Mouse (Mus musculus): ENCODE data around the gene Chd4.
A peak's percentile ranks its signal among the peaks of the same experiment; 100 is the strongest.
"Not testable (repeated sequence)": the region's sequence is repeated elsewhere in the genome, so short reads cannot be mapped to it uniquely, and the experiment has no call there.

Chd4 gene

GRCm38 (mm10) chr6:125095391-125096278, at the start of gene Chd4:
Gene Chd4, plus strand, starts transcription at chr6:125095981.
- peak; percentile 97 for DNase-seq (ENCODE audit: low read depth, low spot score)

- peak; percentile 68 for DNase-seq (ENCODE audit: low read depth, low spot score)
Measured at GRCm38 (mm10) chr6:125046691-125047090, 49.1 kb upstream of the Chd4 start.

- DNase-seq (ENCODE audit: low read depth, low spot score): no peak
Measured at GRCm38 (mm10) chr6:125049678-125050077, 46.1 kb upstream of the Chd4 start, which contains the start of gene Acrbp. Gene Acrbp, plus strand, starts transcription at chr6:125049689.

DNA sequence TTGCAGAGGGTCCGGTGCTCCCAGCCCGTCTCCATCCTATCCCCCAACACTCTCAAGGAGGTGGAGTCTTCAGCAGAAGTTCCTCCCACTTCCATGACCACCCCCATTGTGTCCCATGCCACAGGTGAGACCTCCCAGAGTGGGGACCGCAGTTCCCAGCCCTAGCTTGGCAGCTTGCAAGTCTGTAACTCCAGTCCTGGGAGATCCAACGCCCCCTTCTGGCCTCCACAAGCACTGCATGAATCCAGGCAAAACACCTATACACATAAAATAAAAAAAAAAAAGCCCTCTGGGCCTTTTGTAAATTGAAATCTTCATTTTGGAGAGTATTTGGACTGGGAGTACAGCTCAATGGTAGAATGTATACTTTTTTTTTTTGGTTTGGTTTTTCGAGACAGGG, 44.5 kb upstream of the Chd4 start:
- no peak for DNase-seq (ENCODE audit: low read depth, low spot score)

- no peak for DNase-seq (ENCODE audit: low read depth, low spot score)
Measured at GRCm38 (mm10) chr6:125061493-125061892, 34.3 kb upstream of the Chd4 start.

GRCm38 (mm10) chr6:125062511-125062910, 33.3 kb upstream of the Chd4 start:
- DNase-seq (ENCODE audit: low read depth, low spot score): no peak

- DNase-seq (ENCODE audit: low read depth, low spot score): no peak
Measured at GRCm38 (mm10) chr6:125063906-125064305, 31.9 kb upstream of the Chd4 start.

GRCm38 (mm10) chr6:125065223-125065622, 30.6 kb upstream of the Chd4 start:
- not testable (repeated sequence) for DNase-seq (ENCODE audit: low read depth, low spot score)

DNA sequence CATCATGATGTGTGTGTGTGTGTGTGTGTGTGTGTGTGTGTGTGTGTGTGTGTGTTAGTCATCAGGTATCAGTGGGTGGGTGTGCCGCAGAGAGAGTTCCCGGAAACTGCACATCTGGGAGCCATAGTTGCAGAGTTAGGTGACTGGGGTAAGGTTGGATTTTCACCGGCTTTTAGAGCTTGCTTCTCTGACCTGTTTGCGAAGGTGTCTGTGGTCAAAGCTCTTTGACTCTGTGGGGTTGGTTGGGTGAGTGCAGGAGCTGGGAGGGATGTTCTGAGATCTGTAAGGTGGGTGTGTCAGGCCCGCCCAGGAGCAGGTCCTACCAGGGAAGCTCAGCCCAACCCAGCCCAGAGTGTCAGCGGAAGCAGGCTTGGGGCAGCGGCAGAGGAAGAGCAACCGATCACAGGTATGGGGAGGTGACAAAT, 28.2 kb upstream of the Chd4 start, which contains the start of gene Lpar5:
Lpar5 (plus strand) TSS at position 350 of the 425 bp plus-strand sequence.
- no peak for DNase-seq (ENCODE audit: low read depth, low spot score)

- peak; percentile 77 for DNase-seq (ENCODE audit: low read depth, low spot score)
Measured at GRCm38 (mm10) chr6:125071170-125071895, 24.4 kb upstream of the Chd4 start.

DNA sequence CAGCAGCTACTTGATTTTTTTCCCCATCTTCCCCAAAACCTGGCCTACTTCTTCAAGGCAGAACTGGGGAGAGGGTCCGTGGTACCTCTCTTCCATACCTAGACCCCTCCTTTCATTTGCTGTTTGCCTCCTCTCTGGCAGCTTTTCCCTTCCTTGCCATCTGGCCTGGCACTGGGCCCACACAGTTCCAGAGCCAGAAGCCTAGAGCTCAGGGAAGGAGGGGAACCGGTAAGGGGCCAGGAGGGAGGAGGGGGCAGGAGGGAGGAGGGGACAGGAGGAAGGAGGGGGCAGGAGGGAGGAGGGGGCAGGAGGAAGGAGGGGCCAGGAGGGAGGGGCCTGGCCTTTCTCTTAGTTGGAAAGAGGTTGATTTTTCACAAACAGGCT, 23.9 kb upstream of the Chd4 start:
- peak; percentile 68 for DNase-seq (ENCODE audit: low read depth, low spot score)

GRCm38 (mm10) chr6:125073825-125074224, 22.0 kb upstream of the Chd4 start:
- peak; percentile 81 for DNase-seq (ENCODE audit: low read depth, low spot score)

GRCm38 (mm10) chr6:125081394-125081793, 14.4 kb upstream of the Chd4 start:
- no peak for DNase-seq (ENCODE audit: low read depth, low spot score)

- no peak for DNase-seq (ENCODE audit: low read depth, low spot score)
Measured at GRCm38 (mm10) chr6:125081797-125082560, 13.8 kb upstream of the Chd4 start.

DNA sequence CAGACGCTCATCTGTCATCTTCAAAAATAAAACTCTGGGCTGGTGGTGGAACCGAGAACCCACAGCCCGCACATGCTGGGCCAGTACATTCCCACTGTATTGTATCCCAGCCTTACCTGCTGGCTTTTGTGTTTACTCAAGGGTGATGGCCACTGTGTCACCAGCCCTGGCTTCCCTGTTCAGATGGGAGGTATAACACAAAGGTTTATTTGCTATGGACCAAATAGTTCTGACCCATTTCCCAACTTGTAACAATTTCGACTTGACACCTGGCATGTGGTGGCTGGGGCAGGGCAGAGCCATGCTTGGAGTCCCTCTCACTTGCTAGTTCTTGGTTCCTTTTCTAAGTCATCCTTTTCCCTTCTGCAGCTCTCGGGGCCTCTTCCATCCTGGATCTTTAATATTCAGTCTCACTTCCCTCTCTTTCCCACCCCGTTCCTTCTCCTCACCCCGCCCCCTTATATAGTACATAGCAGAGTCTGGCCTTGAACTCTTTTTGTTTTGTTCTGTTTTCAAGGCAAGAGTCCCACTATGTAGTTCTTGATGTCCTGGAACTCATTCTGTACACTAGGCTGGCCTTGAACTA, 12.9 kb upstream of the Chd4 start:
- DNase-seq (ENCODE audit: low read depth, low spot score): no peak

DNA sequence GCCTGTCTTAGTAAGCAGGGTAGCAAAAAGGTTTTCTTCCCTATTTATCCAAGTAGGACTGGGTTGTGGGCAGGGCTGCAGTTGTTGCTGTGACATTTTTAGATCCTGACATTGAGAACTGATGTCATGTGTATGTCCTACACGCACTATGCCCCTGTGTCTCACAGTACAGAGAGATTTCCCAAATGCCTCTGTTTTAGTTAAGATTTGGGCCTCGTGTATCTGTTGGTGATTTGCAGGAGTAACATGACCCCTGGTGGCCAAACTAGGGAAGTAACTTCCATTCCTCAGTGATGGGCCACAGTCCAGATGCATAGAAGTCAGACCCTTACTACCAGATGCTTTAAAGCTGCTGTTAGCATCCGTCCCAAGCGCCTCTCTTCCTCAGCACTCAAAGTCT, 11.4 kb upstream of the Chd4 start:
- peak; percentile 77 for DNase-seq (ENCODE audit: low read depth, low spot score)

DNA sequence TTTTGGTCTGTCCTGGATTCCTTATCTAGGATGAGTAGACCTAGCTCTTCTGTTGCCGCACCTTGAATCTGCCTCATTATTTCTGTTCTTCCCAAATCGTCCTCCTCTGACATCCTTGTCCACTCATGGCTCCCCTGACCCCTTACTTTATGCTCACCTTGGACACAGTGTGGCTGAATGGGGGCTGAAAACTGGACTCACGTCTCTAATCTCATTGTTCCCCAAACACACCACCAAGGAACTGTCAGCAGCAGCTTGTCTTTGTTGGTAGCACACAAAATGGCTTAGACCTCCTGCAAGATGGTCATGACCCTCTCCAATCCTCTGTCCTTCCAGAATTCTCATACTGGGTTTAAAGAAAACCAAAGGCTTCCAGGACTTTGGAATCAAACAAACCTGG, 7.8 kb upstream of the Chd4 start:
- DNase-seq (ENCODE audit: low read depth, low spot score): no peak

DNA sequence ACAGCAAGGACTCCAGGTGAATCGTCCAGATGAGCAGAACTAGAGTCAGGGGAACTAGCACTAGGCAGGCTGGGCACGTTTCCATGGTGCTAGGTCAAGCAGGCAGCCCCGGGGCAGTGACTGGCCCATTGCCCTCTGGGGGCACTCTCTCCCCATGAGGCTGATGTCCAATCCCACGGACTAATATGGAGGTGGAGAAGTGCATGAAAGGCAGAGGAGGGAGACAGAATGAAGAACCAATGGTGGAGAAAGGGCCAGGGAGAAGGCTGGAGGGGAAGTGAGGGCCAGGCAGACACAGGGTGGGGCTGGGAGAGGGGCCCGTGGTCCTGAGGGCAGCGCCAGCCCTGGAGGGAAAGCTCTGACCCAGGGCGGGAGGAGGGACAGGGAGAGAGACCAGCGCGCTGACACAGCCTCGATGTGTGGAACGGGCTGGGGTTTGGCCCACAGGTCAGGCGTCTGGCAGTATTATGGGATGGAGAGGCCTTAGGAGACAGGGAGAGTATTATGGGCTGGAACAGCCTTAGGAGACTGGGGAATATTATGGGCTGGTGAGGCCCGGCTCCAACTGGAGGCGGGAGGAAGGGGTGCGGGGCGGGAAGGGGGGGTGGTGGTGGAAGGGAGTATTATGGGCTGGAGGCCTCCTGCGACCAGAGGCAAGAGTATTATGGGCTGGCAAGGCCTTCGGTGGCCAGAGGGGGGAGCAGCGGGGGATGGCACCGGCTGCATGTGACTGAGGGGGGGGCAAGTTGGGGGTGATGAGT, 7.0 kb upstream of the Chd4 start:
- no peak for DNase-seq (ENCODE audit: low read depth, low spot score)

DNA sequence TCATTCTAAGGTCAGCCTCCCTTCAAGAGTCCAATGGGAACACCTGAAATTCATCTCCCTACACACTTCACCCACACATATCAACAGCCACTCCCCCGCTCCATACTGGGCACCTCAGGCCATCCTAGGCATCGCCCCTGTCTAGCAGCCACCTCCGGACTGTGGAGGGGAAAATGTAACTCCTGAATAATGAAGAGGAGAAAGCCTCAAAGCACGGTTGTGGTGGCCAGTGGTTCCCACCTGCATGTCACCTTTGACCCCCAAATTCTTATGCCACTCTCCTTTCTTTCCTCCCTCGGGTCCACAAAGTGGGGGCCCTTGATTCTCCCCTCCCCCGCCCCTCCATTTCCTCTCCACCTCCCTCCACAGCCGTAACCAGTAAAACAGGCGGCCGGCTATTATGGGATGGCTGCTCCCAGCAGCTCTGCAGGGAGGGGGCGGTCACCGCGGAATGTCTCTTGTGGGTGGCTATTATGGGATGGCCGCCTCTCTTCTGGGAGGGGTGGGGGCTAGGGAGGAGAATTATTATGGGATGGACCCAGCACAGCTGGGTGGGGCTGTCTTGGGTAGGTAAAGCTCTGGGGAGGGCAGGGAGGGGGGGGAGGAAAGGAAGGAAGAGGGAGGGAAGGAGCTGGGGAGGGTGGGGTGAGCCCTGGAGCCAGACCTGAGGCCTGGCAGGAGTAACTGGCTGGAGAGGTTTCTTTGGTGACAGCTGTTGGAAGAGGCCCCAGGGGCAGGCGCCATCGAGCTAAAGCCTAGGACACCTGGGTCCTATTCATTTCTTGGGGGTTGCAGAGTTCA, 6.1 kb upstream of the Chd4 start:
- no peak for DNase-seq (ENCODE audit: low read depth, low spot score)
